Mouse (Mus musculus) CH12.LX (cell line): Measurements from ENCODE around the gene Il5. TPM values are rescaled to one million over a fixed set of nuclear protein-coding genes. Genes with fewer than 3 reads are reported as not detected.
A peak's percentile ranks its signal among the peaks of the same experiment; 100 is the strongest.

Source experiments
- DNase-seq: peaks from one replicate; pipeline ENCODE4 v3.0.0-alpha.2; 2013; ENCODE audit errors: extremely low read depth
- H3K27ac ChIP-seq: 2 replicates; pipeline ENCODE4 v1.5.1; 2012; ENCODE audit warnings: low read depth, mild to moderate bottlenecking, control low read depth, moderate library complexity; ENCODE audit not compliant: insufficient read depth
- H3K27me3 ChIP-seq: replicated peaks from 2 replicates; pipeline ENCODE3; 2012; ENCODE audit warnings: inconsistent platforms
- H3K36me3 ChIP-seq, 2 experiments: replicated peaks in 1 of 2; 2 replicates each; pipeline versions ENCODE3 to v1.6.1; 2012; ENCODE audit warnings: inconsistent platforms in 1 of 2, low read length in 1 of 2, mild to moderate bottlenecking in 1 of 2, mixed read lengths in 1 of 2, moderate library complexity in 1 of 2; ENCODE audit not compliant: control insufficient read depth in 1 of 2, insufficient read depth in 1 of 2
- H3K4me1 ChIP-seq, 2 experiments: 2 replicates each; pipeline ENCODE4 v1.6.1; 2012; ENCODE audit warnings: inconsistent platforms in 1 of 2, moderate library complexity in 1 of 2; ENCODE audit not compliant: insufficient read depth in 2 of 2, control insufficient read depth in 1 of 2
- H3K4me2 ChIP-seq: 2 replicates; pipeline ENCODE4 v1.6.1; 2012; ENCODE audit warnings: low read depth, mild to moderate bottlenecking, control low read depth; ENCODE audit not compliant: poor library complexity, insufficient read depth, severe bottlenecking
- H3K4me3 ChIP-seq, 3 experiments: fragments of 150-350 bp in 1 of 3; sonication (generic) in 1 of 3; replicated peaks in 1 of 3; 2 replicates each; pipeline versions ENCODE3 to v1.5.1; 2011 to 2012; ENCODE audit warnings: low read depth in 2 of 3, low read length in 2 of 3, mild to moderate bottlenecking in 2 of 3, moderate library complexity in 2 of 3, control low read depth in 1 of 3, improper control_type of control experiment in 1 of 3, inconsistent platforms in 1 of 3, mixed read lengths in 1 of 3; ENCODE audit not compliant: poor library complexity in 1 of 3
- H3K79me2 ChIP-seq: replicated peaks from 2 replicates; pipeline ENCODE4 v1.6.1; 2012; ENCODE audit warnings: mild to moderate bottlenecking, moderate library complexity; ENCODE audit not compliant: control insufficient read depth, poor library complexity, insufficient read depth, severe bottlenecking; ENCODE audit errors: extremely low read depth
- H3K9ac ChIP-seq: 2 replicates; pipeline ENCODE4 v1.6.1; 2012; ENCODE audit warnings: low read depth, mild to moderate bottlenecking, control low read depth, moderate library complexity; ENCODE audit not compliant: insufficient read depth
- H3K9me3 ChIP-seq: replicated peaks from 2 replicates; pipeline ENCODE3; 2012; ENCODE audit warnings: low read length, inconsistent platforms, mixed read lengths
- BHLHE40 ChIP-seq: IDR thresholded peaks from 2 replicates; pipeline ENCODE4 v1.6.1; 2011; ENCODE audit warnings: mild to moderate bottlenecking, low read depth, low read length, improper control_type of control experiment
- CHD1 ChIP-seq: IDR thresholded peaks from 2 replicates; pipeline ENCODE4 v1.6.1; 2012; ENCODE audit warnings: low read depth, low read length, improper control_type of control experiment, inconsistent platforms
- CHD2 ChIP-seq: IDR thresholded peaks from 2 replicates; pipeline ENCODE4 v1.6.1; 2011; ENCODE audit warnings: low read length, improper control_type of control experiment
- CTCF ChIP-seq, 2 experiments: IDR thresholded peaks in 1 of 2; conservative IDR thresholded peaks in 1 of 2; 2 replicates each; pipeline ENCODE4 v1.5.1; 2011 to 2012; ENCODE audit warnings: low read depth in 2 of 2, low read length in 2 of 2, improper control_type of control experiment in 1 of 2, inconsistent platforms in 1 of 2, mild to moderate bottlenecking in 1 of 2, moderate library complexity in 1 of 2
- E2F4 ChIP-seq: IDR thresholded peaks from 2 replicates; pipeline ENCODE4 v1.6.1; 2011; ENCODE audit warnings: low read depth, low read length, improper control_type of control experiment; ENCODE audit not compliant: insufficient replicate concordance
- ELF1 ChIP-seq: IDR thresholded peaks from 2 replicates; pipeline ENCODE4 v1.6.1; 2014; ENCODE audit warnings: low read depth, mild to moderate bottlenecking, inconsistent platforms, low read length, improper control_type of control experiment
- EP300 ChIP-seq: IDR thresholded peaks from 2 replicates; pipeline ENCODE4 v1.6.1; 2011; ENCODE audit warnings: low read length, improper control_type of control experiment
- ETS1 ChIP-seq: conservative IDR thresholded peaks from 2 replicates; pipeline ENCODE4 v1.6.1; 2012; ENCODE audit warnings: low read depth, mild to moderate bottlenecking, inconsistent platforms, low read length, improper control_type of control experiment, moderate library complexity
- GABPA ChIP-seq: IDR thresholded peaks from 2 replicates; pipeline ENCODE4 v1.6.1; 2012; ENCODE audit warnings: low read depth, low read length, improper control_type of control experiment, inconsistent platforms; ENCODE audit not compliant: insufficient replicate concordance
- HCFC1 ChIP-seq: IDR thresholded peaks from 2 replicates; pipeline ENCODE4 v1.6.1; 2012; ENCODE audit warnings: low read depth, mild to moderate bottlenecking, inconsistent platforms, low read length, improper control_type of control experiment
- IRF4 ChIP-seq: IDR thresholded peaks from 2 replicates; pipeline ENCODE4 v1.6.1; 2014; ENCODE audit warnings: low read depth, mild to moderate bottlenecking, inconsistent platforms, low read length, improper control_type of control experiment
- JUN ChIP-seq: IDR thresholded peaks from 2 replicates; pipeline ENCODE4 v1.6.1; 2011; ENCODE audit warnings: low read depth, mild to moderate bottlenecking, low read length, improper control_type of control experiment, moderate library complexity; ENCODE audit not compliant: insufficient read depth
- JUND ChIP-seq: conservative IDR thresholded peaks from 2 replicates; pipeline ENCODE4 v1.6.1; 2011; ENCODE audit warnings: low read depth, low read length, improper control_type of control experiment
- KAT2A ChIP-seq: IDR thresholded peaks from 2 replicates; pipeline ENCODE4 v1.6.1; 2012; ENCODE audit warnings: low read length, improper control_type of control experiment, inconsistent platforms; ENCODE audit not compliant: insufficient replicate concordance
- MAFK ChIP-seq: IDR thresholded peaks from 2 replicates; pipeline ENCODE4 v1.6.1; 2011; ENCODE audit warnings: low read length, improper control_type of control experiment; ENCODE audit not compliant: insufficient replicate concordance
- MAX ChIP-seq: IDR thresholded peaks from 2 replicates; pipeline ENCODE4 v1.6.1; 2011; ENCODE audit warnings: low read length, improper control_type of control experiment
- MAZ ChIP-seq: IDR thresholded peaks from 2 replicates; pipeline ENCODE4 v1.6.1; 2012; ENCODE audit warnings: low read depth, mild to moderate bottlenecking, inconsistent platforms, low read length, improper control_type of control experiment, moderate library complexity
- MEF2A ChIP-seq: IDR thresholded peaks from 2 replicates; pipeline ENCODE4 v1.6.1; 2014; ENCODE audit warnings: low read depth, mild to moderate bottlenecking, inconsistent platforms, low read length, improper control_type of control experiment, borderline replicate concordance
- MXI1 ChIP-seq: IDR thresholded peaks from 2 replicates; pipeline ENCODE4 v1.6.1; 2011; ENCODE audit warnings: mild to moderate bottlenecking, low read depth, low read length, improper control_type of control experiment
- MYC ChIP-seq: IDR thresholded peaks from 2 replicates; pipeline ENCODE4 v1.6.1; 2011; ENCODE audit warnings: low read depth, mild to moderate bottlenecking, improper control_type of control experiment, low read length
- NELFE ChIP-seq: IDR thresholded peaks from 2 replicates; pipeline ENCODE4 v1.6.1; 2011; ENCODE audit warnings: low read depth, low read length, improper control_type of control experiment
- NRF1 ChIP-seq: IDR thresholded peaks from 2 replicates; pipeline ENCODE4 v1.6.1; 2014; ENCODE audit warnings: low read depth, mild to moderate bottlenecking, inconsistent platforms, low read length, improper control_type of control experiment, moderate library complexity
- PAX5 ChIP-seq: IDR thresholded peaks from 2 replicates; pipeline ENCODE4 v1.6.1; 2012; ENCODE audit warnings: low read length, inconsistent platforms, mixed read lengths
- POLR2A ChIP-seq: IDR thresholded peaks from 2 replicates; pipeline ENCODE4 v1.6.1; 2011; ENCODE audit warnings: low read depth, mild to moderate bottlenecking, improper control_type of control experiment, low read length
- POLR2AphosphoS2 ChIP-seq: IDR thresholded peaks from 2 replicates; pipeline ENCODE4 v1.6.1; 2011; ENCODE audit warnings: low read depth, low read length, improper control_type of control experiment
- RAD21 ChIP-seq: IDR thresholded peaks from 2 replicates; pipeline ENCODE4 v1.6.1; 2011; ENCODE audit warnings: low read depth, mild to moderate bottlenecking, low read length, improper control_type of control experiment, moderate library complexity
- RCOR1 ChIP-seq: conservative IDR thresholded peaks from 2 replicates; pipeline ENCODE4 v1.6.1; 2012; ENCODE audit warnings: low read depth, mild to moderate bottlenecking, inconsistent platforms, low read length, improper control_type of control experiment
- SIN3A ChIP-seq: IDR thresholded peaks from 2 replicates; pipeline ENCODE4 v1.6.1; 2012; ENCODE audit warnings: low read length, improper control_type of control experiment, inconsistent platforms
- SMC3 ChIP-seq: IDR thresholded peaks from 2 replicates; pipeline ENCODE4 v1.6.1; 2011; ENCODE audit warnings: low read depth, low read length, improper control_type of control experiment
- TBP ChIP-seq: conservative IDR thresholded peaks from 2 replicates; pipeline ENCODE4 v1.6.1; 2011; ENCODE audit warnings: low read depth, low read length, improper control_type of control experiment
- TCF12 ChIP-seq: IDR thresholded peaks from 2 replicates; pipeline ENCODE4 v1.6.1; 2014; ENCODE audit warnings: low read depth, mild to moderate bottlenecking, inconsistent platforms, low read length, improper control_type of control experiment
- UBTF ChIP-seq: IDR thresholded peaks from 2 replicates; pipeline ENCODE4 v1.6.1; 2012; ENCODE audit warnings: low read depth, mild to moderate bottlenecking, inconsistent platforms, low read length, improper control_type of control experiment, moderate library complexity
- USF1 ChIP-seq: IDR thresholded peaks from 2 replicates; pipeline ENCODE4 v1.6.1; 2014; ENCODE audit warnings: low read depth, mild to moderate bottlenecking, inconsistent platforms, low read length, improper control_type of control experiment
- USF2 ChIP-seq: conservative IDR thresholded peaks from 2 replicates; pipeline ENCODE4 v1.6.1; 2011; ENCODE audit warnings: low read depth, low read length, improper control_type of control experiment
- ZC3H11A ChIP-seq: IDR thresholded peaks from 2 replicates; pipeline ENCODE4 v1.6.1; 2012; ENCODE audit warnings: low read depth, mild to moderate bottlenecking, inconsistent platforms, low read length, improper control_type of control experiment
- ZKSCAN1 ChIP-seq: IDR thresholded peaks from 2 replicates; pipeline ENCODE4 v1.6.1; 2012; ENCODE audit warnings: low read depth, inconsistent platforms, low read length, improper control_type of control experiment, borderline replicate concordance
- ZMIZ1 ChIP-seq: IDR thresholded peaks from 2 replicates; pipeline ENCODE4 v1.6.1; 2012; ENCODE audit warnings: low read depth, mild to moderate bottlenecking, inconsistent platforms, low read length, improper control_type of control experiment
- ZNF384 ChIP-seq: IDR thresholded peaks from 2 replicates; pipeline ENCODE4 v1.6.1; 2012; ENCODE audit warnings: low read depth, low read length, improper control_type of control experiment, inconsistent platforms
- dilution Hi-C: fragments of 300-500 bp; cut with MboI; formaldehyde crosslinking; loops from 2 replicates; pipeline ENCODE4 v1.14.3; 2020; ENCODE audit warnings: low sequenced_read_pairs; ENCODE audit not compliant: extremely low pct_unique_long_range_greater_than_20kb, extremely low pct_ligation_motif_present
- in situ Hi-C: fragments of 300-500 bp; cut with MboI; formaldehyde crosslinking; loops from 3 replicates; pipeline ENCODE4 v1.14.3; 2019; ENCODE audit warnings: low sequenced_read_pairs, low pct_ligation_motif_present, low pct_unique_long_range_greater_than_20kb, mixed read lengths
- polyA plus RNA-seq: library from polyadenylated mRNA; unstranded; fragments of >175 nt; gene quantifications from 2 replicates; pipeline ENCODE4 v1.2.1, GENCODE M21; 2012; ENCODE audit warnings: low read depth; ENCODE audit not compliant: insufficient read length
- total RNA-seq, 2 experiments: library from RNA; depleted of rRNA; stranded (reverse); fragments of 300-350 nt in 1 of 2; fragments of >200 nt in 1 of 2; gene quantifications; 2 replicates each; pipeline ENCODE4 v1.2.3; 2012 to 2014

The Il5 gene
- total and polyA plus RNA-seq, 3 experiments: not detected

DNA sequence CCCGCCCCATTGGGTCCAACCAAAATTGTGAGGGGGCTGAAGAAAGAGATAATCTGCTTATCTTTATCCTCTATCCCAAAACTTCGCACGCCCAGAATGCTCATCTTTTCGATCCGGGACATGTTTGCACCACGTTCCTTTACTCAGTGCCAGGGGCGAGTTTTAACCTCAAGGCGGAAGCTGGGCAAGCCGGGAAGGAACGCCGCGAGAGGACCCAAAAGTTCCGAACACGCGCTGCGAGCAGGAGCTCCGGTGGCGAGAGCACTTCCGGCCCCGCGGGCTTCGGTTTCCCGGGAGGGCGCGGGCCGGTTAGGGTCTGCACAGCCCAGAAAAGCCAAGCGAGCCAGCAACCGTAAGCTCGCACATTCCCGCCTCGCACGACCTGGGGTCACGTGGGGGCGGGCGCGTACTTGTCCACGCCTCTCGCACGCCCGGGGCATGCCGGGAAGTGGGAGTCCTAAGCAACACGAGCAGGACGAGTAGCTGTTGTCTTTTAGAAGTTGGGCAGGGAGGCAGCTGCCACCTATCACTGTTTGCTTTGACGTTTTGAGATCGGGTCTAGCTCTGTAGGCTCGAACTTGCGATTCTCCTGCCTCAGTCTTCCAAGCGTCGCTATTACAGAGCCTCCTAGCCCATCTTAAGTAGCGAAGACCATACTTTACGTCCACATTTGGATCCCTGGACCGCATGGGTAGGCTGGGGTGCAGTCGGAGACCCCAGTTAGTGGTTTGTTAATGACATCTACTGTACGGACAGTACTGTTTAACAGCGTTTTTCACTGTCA lies 13.5 kb upstream of the Il5 start, which contains the start of gene Rad50:
Gene Rad50 (minus strand): TSS at position 386 of the 784 bp plus-strand sequence.
- Histone ChIP-seq H3K27me3 (no peaks in the 10 kb centered on the region), H3K4me3 (peak within 1 kb of the TSS; percentile 61 to 97 (median 89)), H3K4me1 (peaks cover 5 to 39% of the 10 kb centered on the region in 2 experiments; a peak in 3 of 4 replicates), H3K79me2 (peaks cover 18% of the 10 kb centered on the region), H3K9me3 (no peaks in the 10 kb centered on the region), H3K36me3 (peaks cover 11 to 29% of the 10 kb centered on the region in 2 experiments), H3K4me2 (peak within 1 kb of the TSS; percentile 99), H3K27ac (peak within 1 kb of the TSS; percentile 69), H3K9ac (peak within 1 kb of the TSS; percentile 97)
- DNase-seq: peak; percentile 94
- TF ChIP-seq NRF1: peak; percentile 63
- TF ChIP-seq GABPA: no peak
- TF ChIP-seq ZNF384: 0 out of 2 replicates have a peak, but pooled peaks have one; percentile 5
- peak; percentile 65; the same call in 1 of the 2 replicates for TF ChIP-seq IRF4
- TF ChIP-seq E2F4: peak; percentile 95
- TF ChIP-seq JUND: no peak
- 0 out of 2 replicates have a peak, but pooled peaks have one; percentile 44 for TF ChIP-seq CHD2
- TF ChIP-seq SIN3A: no peak; the same call in 1 of the 2 replicates
- peak; percentile 79 for TF ChIP-seq ELF1
- TF ChIP-seq POLR2A: peak; percentile 99
- TF ChIP-seq RCOR1: no peak
- peak; percentile 51 for TF ChIP-seq ETS1
- peak; percentile 76; the same call in 1 of the 2 replicates for TF ChIP-seq HCFC1
- TF ChIP-seq TBP: peak; percentile 96
- TF ChIP-seq JUN: no peak
- no peak for TF ChIP-seq MAFK
- TF ChIP-seq ZC3H11A: no peak
- TF ChIP-seq PAX5: no peak
- peak; percentile 97; the same call in 1 of the 2 replicates for TF ChIP-seq POLR2AphosphoS2
- TF ChIP-seq ZMIZ1: peak; percentile 90; the same call in 1 of the 2 replicates
- TF ChIP-seq BHLHE40: peak; percentile 96
- 0 out of 2 replicates have a peak, but pooled peaks have one; percentile 38 for TF ChIP-seq UBTF
- TF ChIP-seq MXI1: peak; percentile 94
- peak; percentile 88 for TF ChIP-seq MYC
- peak; percentile 99 for TF ChIP-seq NELFE
- peak; percentile 93 for TF ChIP-seq USF2
- TF ChIP-seq MAX: peak; percentile 98
- TF ChIP-seq CHD1: 0 out of 2 replicates have a peak, but pooled peaks have one; percentile 24
- peak; percentile 97 for TF ChIP-seq TCF12
- no peak for TF ChIP-seq MAZ
- TF ChIP-seq EP300: 0 out of 2 replicates have a peak, but pooled peaks have one; percentile 18
- TF ChIP-seq USF1: peak; percentile 97
- TF ChIP-seq MEF2A: no peak; the same call in none of the 2 replicates
- TF ChIP-seq KAT2A: peak; percentile 78; the same call in 1 of the 2 replicates
- no peak for TF ChIP-seq CTCF (conservative IDR thresholded peaks at IDR 0.05 in 1 of 2, IDR thresholded peaks at IDR 0.05 in 1 of 2; ENCODE audit: low read depth in 2 of 2, low read length in 2 of 2)
- no peak; the same call in none of the 2 replicates for TF ChIP-seq SMC3
- TF ChIP-seq ZKSCAN1: no peak
- no peak; the same call in 1 of the 2 replicates for TF ChIP-seq RAD21
- dilution Hi-C loops (no loop called here), in situ Hi-C loops (no loop called here)
